Mouse (Mus musculus) gastrocnemius, adult 8-10 months (tissue): ENCODE measurements at regions not wholly inside any gene's neighbourhood (a gene's known extent, or its start where the extent isn't known, plus 50 kb on each side); places are given as distances from the start of the nearest gene placed in this dataset.

Source experiments
- DNase-seq, 2 experiments: peaks; one replicate each; pipeline ENCODE4 v3.0.0; 2022; ENCODE audit warnings: low spot score in 2 of 2

- no peak for DNase-seq
Measured at GRCm38 (mm10) chr19:15851622-15852021, 95.5 kb downstream of the Psat1 start.

- DNase-seq, result no peak
Measured at GRCm38 (mm10) chr19:15850722-15851121, 96.4 kb downstream of the Psat1 start.

- no peak for DNase-seq
Measured at GRCm38 (mm10) chr19:15849235-15849634, 97.9 kb downstream of the Psat1 start.

- no peak for DNase-seq
Measured at GRCm38 (mm10) chr19:15838327-15838726, 108.8 kb downstream of the Psat1 start.

- no peak for DNase-seq
Measured at GRCm38 (mm10) chr19:15837715-15838175, 109.4 kb downstream of the Psat1 start.

GRCm38 (mm10) chr19:15836956-15837714 is 110.0 kb downstream of the Psat1 start:
- no peak for DNase-seq

- no peak for DNase-seq
Measured at GRCm38 (mm10) chr19:15836201-15836955, 110.8 kb downstream of the Psat1 start.

- DNase-seq, result no peak
Measured at GRCm38 (mm10) chr19:15830385-15830784, 116.8 kb downstream of the Psat1 start.

- no peak for DNase-seq
Measured at GRCm38 (mm10) chr19:15829158-15829557, 118.0 kb downstream of the Psat1 start.

GRCm38 (mm10) chr19:15827990-15828705 is 119.0 kb downstream of the Psat1 start:
- no peak for DNase-seq

- DNase-seq, result no peak
Measured at GRCm38 (mm10) chr19:15827120-15827989, 119.8 kb downstream of the Psat1 start.

- DNase-seq, result no peak
Measured at GRCm38 (mm10) chr19:15823688-15824371, 123.3 kb downstream of the Psat1 start.

- DNase-seq, result no peak
Measured at GRCm38 (mm10) chr19:15820020-15820419, 127.1 kb downstream of the Psat1 start.

- DNase-seq, result no peak
Measured at GRCm38 (mm10) chr19:15815166-15815565, 132.0 kb downstream of the Psat1 start.

GRCm38 (mm10) chr19:15809008-15809407 is 138.1 kb downstream of the Psat1 start:
- DNase-seq, result no peak

GRCm38 (mm10) chr19:15807681-15808080 is 139.5 kb downstream of the Psat1 start:
- DNase-seq, result no peak

GRCm38 (mm10) chr19:15803131-15803889 is 143.8 kb downstream of the Psat1 start:
- no peak for DNase-seq

GRCm38 (mm10) chr19:15802641-15803040 is 144.5 kb downstream of the Psat1 start:
- no peak for DNase-seq

- DNase-seq, result peak; percentile 25 to 27
Measured at GRCm38 (mm10) chr19:15801811-15802486, 145.2 kb downstream of the Psat1 start.
